Mouse (Mus musculus) urinary bladder, postnatal 10 days (tissue): ENCODE results near the gene Cacna1a.
"Not testable (repeated sequence)": the region's sequence is repeated elsewhere in the genome, so short reads cannot be mapped to it uniquely, and the experiment has no call there.

ENCODE experiments used
- DNase-seq: peaks from one replicate; pipeline ENCODE4 v3.0.0; 2022; ENCODE audit warnings: low spot score

Cacna1a gene

DNA sequence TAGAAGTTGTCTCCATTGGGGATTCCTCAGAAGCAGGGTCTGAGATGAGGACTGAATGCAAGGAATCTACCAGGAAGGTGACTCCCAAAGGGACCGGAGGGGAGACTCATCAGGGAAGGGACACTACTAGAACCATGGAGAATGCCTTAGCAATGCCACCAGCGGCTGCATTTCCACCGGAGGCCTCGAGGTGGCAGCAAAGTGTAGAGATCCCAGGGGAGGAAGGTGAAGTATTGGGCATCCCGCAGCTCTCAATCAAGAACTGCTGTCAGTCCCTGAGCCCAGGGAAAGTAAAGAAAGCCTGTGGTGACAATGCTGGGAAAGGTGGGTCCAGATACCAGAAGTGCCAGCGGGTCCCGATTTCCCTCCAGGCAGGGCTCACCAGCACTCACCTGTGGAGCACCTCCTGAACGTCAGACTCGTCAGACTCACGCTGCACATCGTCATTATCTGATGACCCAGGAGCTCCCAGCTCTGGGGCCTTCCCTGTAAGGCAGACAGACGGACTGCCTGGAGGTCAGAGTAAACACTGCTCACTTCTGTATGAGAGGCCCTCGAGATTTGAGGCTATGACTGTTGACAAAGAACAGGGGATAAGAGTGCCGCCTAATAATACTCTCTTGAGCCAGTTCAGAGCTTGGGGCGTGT is 203.9 kb downstream of the Cacna1a start:
- DNase-seq = peak; percentile 41

- DNase-seq = no peak
Measured at GRCm38 (mm10) chr8:84593143-84593542, 204.9 kb downstream of the Cacna1a start.

DNA sequence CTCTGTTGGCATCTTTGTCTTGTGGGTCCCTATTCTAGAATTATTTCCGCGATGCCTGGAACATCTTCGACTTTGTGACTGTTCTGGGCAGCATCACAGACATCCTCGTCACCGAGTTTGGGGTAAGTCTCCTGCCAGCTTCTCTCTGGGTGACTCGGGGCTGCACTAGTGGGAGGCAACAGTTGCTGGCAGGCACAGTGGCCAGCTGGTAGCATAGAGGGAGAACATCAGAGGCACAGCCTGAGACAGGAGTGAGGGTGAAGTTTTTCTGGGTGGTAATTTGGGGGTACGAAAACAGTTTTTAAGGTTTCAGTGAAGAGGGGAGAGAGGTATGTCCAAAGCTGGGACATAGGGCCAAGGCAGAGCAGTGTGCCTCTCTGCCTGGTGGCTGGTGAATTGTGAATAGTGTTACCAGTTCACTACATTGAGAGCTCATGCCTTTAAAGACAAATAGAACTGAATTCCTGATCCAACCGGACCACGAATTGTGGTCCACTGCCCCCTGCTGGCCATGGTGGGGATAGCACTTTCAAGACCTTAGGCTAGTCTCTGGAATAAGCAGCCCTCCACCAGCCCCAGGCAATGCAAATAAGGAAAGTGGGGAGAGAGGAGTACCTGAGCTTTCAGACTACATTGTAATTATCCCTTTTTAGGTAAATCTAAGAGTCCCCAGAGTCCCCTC is 206.0 kb downstream of the Cacna1a start:
- DNase-seq = peak; percentile 42

GRCm38 (mm10) chr8:84595648-84596047 is 207.4 kb downstream of the Cacna1a start:
- DNase-seq = no peak

DNA sequence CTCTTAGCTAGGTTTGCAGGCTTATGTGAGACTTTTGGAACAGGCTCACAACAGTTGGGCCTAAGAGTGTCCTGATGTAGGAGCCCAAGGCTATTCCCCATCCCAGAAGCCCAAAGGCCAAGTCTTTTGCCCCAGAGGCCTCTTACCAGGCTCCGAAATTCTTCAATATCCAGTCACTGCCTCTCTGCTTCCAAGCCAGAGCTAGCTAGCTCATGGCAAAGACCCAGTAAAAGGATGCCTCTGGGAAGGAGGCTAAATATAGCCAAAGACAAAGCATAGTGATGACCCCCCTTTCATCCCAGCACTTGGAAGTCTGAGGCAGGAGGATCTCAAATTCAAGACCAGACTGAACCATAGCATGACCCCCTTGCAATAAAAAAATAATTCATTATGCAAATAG is 211.2 kb downstream of the Cacna1a start:
- no peak for DNase-seq

- DNase-seq = no peak
Measured at GRCm38 (mm10) chr8:84600311-84600907, 212.2 kb downstream of the Cacna1a start.

GRCm38 (mm10) chr8:84601221-84601751 is 213.0 kb downstream of the Cacna1a start:
- DNase-seq = no peak

DNA sequence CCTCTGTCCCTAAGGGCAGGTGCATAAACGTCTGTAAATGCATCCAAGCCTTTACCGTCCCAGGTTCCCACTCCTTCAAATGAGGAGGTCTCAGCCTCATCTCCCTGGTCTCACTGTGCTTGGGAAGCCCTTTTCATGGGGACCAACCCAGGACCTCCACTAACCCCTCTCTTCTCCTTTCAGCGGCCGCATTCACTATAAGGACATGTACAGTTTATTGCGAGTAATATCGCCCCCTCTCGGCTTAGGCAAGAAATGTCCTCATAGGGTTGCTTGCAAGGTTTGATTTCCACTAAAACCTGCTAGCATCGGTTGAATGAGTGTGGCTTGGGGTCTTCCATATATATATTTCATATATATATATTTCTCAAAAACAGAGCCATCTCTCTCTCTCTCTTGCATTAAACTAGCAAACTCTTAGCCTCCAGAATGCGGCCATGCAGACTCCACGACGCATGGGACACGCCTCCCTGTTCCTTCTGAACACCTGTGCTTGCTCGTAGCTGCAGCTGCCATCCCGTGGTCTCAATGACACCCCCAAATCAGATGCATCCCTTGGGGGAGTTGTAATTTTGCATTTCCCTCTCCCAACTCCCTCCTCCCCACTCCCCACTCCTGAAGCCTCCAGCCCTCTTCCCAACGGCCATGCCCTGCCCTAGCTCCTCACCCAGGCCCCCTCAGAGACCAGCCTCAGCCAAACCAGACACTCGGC is 226.4 kb downstream of the Cacna1a start:
- DNase-seq = no peak

DNA sequence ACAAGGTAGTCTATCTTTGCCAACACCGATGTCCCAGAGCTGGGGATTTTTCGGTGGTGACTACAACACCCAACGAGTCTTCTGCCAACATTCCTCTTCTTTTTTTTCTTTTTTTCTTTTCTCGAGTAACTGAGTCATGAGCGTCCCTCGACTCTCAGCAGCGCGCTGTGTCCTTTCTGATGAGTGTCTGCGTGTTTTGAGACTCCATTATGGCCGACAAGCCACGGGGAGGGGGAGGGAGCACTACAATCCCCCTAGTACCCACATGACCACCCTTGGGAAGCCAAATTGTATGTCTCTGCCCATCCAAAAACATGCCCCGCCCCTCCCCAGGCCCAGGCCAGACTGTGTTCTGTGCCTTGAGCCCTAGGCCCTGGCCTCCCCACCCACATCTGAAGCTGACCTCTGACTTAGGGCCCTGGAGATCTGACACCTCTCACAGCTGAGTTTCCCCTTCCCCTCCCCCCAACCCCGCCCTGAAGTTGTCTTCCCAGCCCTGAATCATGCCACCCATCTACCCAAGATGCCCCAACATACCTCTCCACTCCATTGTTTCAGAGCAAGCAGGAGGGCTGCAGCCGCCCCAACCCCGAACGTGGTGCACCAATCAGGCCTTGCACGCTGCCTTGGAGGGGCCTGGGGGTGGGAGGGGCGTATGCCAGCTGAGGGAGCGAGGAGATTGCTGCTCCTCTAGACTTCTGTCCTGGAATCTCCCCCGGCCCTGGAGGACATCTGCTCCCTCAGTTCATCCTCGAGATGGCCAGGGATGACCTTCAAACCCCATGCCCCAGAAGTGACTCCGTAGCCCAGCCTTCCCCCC is 227.6 kb downstream of the Cacna1a start:
- DNase-seq = no peak

GRCm38 (mm10) chr8:84617005-84617404 is 228.8 kb downstream of the Cacna1a start:
- DNase-seq = no peak

DNA sequence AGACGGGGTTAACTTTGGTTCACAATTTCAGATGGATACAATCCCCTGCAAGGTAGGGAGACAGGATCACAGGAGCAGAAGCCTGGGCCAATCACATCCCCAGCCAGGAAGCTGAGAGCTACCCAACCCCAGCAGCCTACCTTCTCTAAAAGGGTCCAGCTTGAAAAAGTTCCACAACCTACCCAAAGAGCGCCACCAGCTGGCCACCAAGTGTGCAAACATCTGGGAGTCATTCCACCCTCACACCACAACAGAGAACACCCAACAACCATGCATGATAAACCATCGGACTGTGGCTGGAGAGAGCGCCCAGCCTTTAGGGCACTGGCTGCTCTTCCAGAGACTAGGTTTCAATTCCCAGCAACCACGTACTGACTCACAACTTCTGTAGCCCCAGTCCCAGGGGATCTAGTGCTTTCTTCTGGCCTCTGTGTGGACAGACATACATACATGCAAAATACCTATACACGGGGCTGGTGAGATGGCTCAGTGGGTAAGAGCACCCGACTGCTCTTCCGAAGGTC is 232.9 kb downstream of the Cacna1a start:
- no peak for DNase-seq

GRCm38 (mm10) chr8:84623425-84623824 is 235.2 kb downstream of the Cacna1a start:
- DNase-seq = not testable (repeated sequence)

- no peak for DNase-seq
Measured at GRCm38 (mm10) chr8:84629586-84629985, 241.3 kb downstream of the Cacna1a start.

- no peak for DNase-seq
Measured at GRCm38 (mm10) chr8:84630145-84630544, 241.9 kb downstream of the Cacna1a start.

- no peak for DNase-seq
Measured at GRCm38 (mm10) chr8:84631813-84632212, 243.6 kb downstream of the Cacna1a start.

- DNase-seq = no peak
Measured at GRCm38 (mm10) chr8:84633841-84634584, 245.8 kb downstream of the Cacna1a start.

DNA sequence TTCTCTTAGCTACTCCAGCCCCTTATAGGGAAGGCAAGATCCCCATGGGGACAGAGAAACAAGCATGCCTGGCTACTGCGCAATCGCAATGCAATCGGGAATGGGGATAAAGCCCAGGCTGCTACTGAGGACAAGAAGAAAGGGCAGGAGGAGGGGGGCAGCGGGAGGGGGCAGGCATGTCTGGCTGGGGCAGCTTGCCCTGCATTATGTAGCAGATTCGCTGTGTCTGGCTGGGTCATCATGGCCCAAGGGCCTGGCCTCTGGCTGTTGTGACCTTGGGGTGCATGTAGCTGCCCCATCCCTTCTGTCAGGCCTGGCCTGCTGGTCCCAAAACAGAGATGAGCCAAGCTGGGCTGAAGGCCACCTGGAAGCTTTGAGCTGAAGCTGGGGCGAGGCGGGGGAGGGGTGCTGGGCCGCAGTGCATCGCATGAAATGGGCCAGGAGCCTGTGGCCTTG is 246.6 kb downstream of the Cacna1a start:
- no peak for DNase-seq

- no peak for DNase-seq
Measured at GRCm38 (mm10) chr8:84635397-84636050, 247.3 kb downstream of the Cacna1a start.

DNA sequence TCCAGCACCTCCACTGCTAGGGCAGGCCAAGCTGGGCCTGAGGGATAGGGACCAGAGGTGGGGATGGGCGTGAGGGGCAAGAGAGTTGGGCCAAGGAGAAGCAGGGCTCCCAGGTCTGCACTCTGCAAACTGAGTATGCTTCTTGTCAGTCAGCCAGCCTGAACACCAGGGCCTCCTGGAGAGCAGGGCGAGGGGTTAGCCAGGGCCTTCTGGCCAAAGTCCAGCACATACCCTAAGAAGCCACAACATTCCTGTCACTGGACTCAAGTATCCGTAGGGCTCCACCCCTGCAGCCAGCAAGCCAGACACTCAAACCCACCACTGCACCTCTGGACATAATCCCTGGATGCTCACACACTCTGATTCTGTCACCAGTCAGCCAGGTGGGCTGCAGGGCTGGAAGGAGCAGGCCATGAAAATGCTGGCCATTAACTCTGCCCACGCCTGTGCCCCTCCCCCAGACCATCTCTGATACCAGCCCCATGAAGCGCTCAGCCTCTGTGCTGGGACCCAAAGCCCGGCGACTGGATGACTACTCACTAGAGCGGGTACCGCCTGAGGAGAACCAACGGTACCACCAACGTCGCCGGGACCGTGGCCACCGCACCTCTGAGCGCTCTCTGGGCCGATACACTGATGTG is 247.9 kb downstream of the Cacna1a start:
- DNase-seq = no peak
